Mouse (Mus musculus): Measurements from ENCODE around the gene Ttc33. TPM values are rescaled to one million over a fixed set of nuclear protein-coding genes. Genes with fewer than 3 reads are reported as not detected.
A peak's percentile ranks its signal among the peaks of the same experiment; 100 is the strongest.

Gene Ttc33
- polyA plus RNA-seq, 1 experiment from 2014 or later, result 52.5 TPM

- no peak for ATAC-seq
- peak overlapping the region; percentile 100 for H3K4me2 ChIP-seq (ENCODE audit: low read length)
- no peak overlapping the region for H3K27ac ChIP-seq (ENCODE audit: low read depth, low read length)
- peaks cover 11% of the 10 kb centered on the region for H3K27me3 ChIP-seq (replicated peaks; ENCODE audit: control insufficient read depth, insufficient read depth, low read length)
- H3K9ac ChIP-seq (ENCODE audit: low read depth, low read length), result peak overlapping the region; percentile 44
- 7% methylated on average over 40 of the region's 40 CpGs for WGBS
- peaks cover 23% of the 10 kb centered on the region for H3K4me1 ChIP-seq (ENCODE audit: control insufficient read depth, insufficient read depth, low read depth, low read length)
- no peaks in the 10 kb centered on the region for H3K9me3 ChIP-seq (ENCODE audit: control insufficient read depth, low read length)
- no peaks in the 10 kb centered on the region for H3K36me3 ChIP-seq (ENCODE audit: control insufficient read depth, insufficient read depth, low read length)
- H3K4me3 ChIP-seq (ENCODE audit: low read length), result peak overlapping the region; percentile 57
Observed at GRCm38 (mm10) chr15:5243036-5243958, 58.0 kb downstream of the Ttc33 start.

GRCm38 (mm10) chr15:5243959-5244905 lies 58.9 kb downstream of the Ttc33 start, which contains the start of gene Ptger4:
Gene Ptger4, minus strand, starts transcription at chr15:5244187.
- Histone ChIP-seq H3K27me3 (replicated peaks; ENCODE audit: control insufficient read depth, insufficient read depth, low read length) (peaks cover 11% of the 10 kb centered on the region), H3K9me3 (ENCODE audit: control insufficient read depth, low read length) (no peaks in the 10 kb centered on the region), H3K4me2 (ENCODE audit: low read length) (peak within 1 kb of the TSS; percentile 100), H3K9ac (ENCODE audit: low read depth, low read length) (peak within 1 kb of the TSS; percentile 59), H3K4me1 (ENCODE audit: control insufficient read depth, insufficient read depth, low read depth, low read length) (peaks cover 23% of the 10 kb centered on the region), H3K4me3 (ENCODE audit: low read length) (peak within 1 kb of the TSS; percentile 57), H3K36me3 (ENCODE audit: control insufficient read depth, insufficient read depth, low read length) (no peaks in the 10 kb centered on the region), H3K27ac (ENCODE audit: low read depth, low read length) (no peak within 1 kb of the TSS)
- ATAC-seq, result peak; percentile 97
- 1% methylated on average over 50 of the region's 61 CpGs for WGBS

- H3K4me1 ChIP-seq (ENCODE audit: control insufficient read depth, insufficient read depth, low read depth, low read length), result no peaks in the 10 kb centered on the region
- ATAC-seq, result no peak
- WGBS, result 85% methylated on average over 4 of the region's 4 CpGs
- H3K9me3 ChIP-seq (ENCODE audit: control insufficient read depth, low read length), result no peaks in the 10 kb centered on the region
- H3K4me2 ChIP-seq (ENCODE audit: low read length), result no peak overlapping the region
- H3K36me3 ChIP-seq (ENCODE audit: control insufficient read depth, insufficient read depth, low read length), result no peaks in the 10 kb centered on the region
- no peak overlapping the region for H3K4me3 ChIP-seq (ENCODE audit: low read length)
- H3K27me3 ChIP-seq (replicated peaks; ENCODE audit: control insufficient read depth, insufficient read depth, low read length), result peaks cover 5% of the 10 kb centered on the region
- no peak overlapping the region for H3K27ac ChIP-seq (ENCODE audit: low read depth, low read length)
- H3K9ac ChIP-seq (ENCODE audit: low read depth, low read length), result no peak overlapping the region
Observed at GRCm38 (mm10) chr15:5250182-5250581, 64.9 kb downstream of the Ttc33 start.

GRCm38 (mm10) chr15:5260183-5260582 lies 74.9 kb downstream of the Ttc33 start:
- ATAC-seq, result no peak
- no peak overlapping the region for H3K4me3 ChIP-seq (ENCODE audit: low read length)
- WGBS, result 31% methylated on average over 5 of the region's 5 CpGs
- no peak overlapping the region for H3K4me2 ChIP-seq (ENCODE audit: low read length)
- H3K27me3 ChIP-seq (replicated peaks; ENCODE audit: control insufficient read depth, insufficient read depth, low read length), result no peaks in the 10 kb centered on the region
- H3K4me1 ChIP-seq (ENCODE audit: control insufficient read depth, insufficient read depth, low read depth, low read length), result no peaks in the 10 kb centered on the region
- H3K9me3 ChIP-seq (ENCODE audit: control insufficient read depth, low read length), result no peaks in the 10 kb centered on the region
- no peak overlapping the region for H3K9ac ChIP-seq (ENCODE audit: low read depth, low read length)
- no peaks in the 10 kb centered on the region for H3K36me3 ChIP-seq (ENCODE audit: control insufficient read depth, insufficient read depth, low read length)
- no peak overlapping the region for H3K27ac ChIP-seq (ENCODE audit: low read depth, low read length)

- Histone ChIP-seq H3K36me3 (ENCODE audit: control insufficient read depth, insufficient read depth, low read length) (no peaks in the 10 kb centered on the region), H3K9ac (ENCODE audit: low read depth, low read length) (no peak overlapping the region), H3K27ac (ENCODE audit: low read depth, low read length) (no peak overlapping the region), H3K4me3 (ENCODE audit: low read length) (no peak overlapping the region), H3K9me3 (ENCODE audit: control insufficient read depth, low read length) (no peaks in the 10 kb centered on the region), H3K4me2 (ENCODE audit: low read length) (no peak overlapping the region), H3K27me3 (replicated peaks; ENCODE audit: control insufficient read depth, insufficient read depth, low read length) (no peaks in the 10 kb centered on the region), H3K4me1 (ENCODE audit: control insufficient read depth, insufficient read depth, low read depth, low read length) (no peaks in the 10 kb centered on the region)
- no peak for ATAC-seq
- 86% methylated on average over 3 of the region's 3 CpGs for WGBS
Observed at GRCm38 (mm10) chr15:5261004-5261403, 75.7 kb downstream of the Ttc33 start.

GRCm38 (mm10) chr15:5262095-5262667 lies 76.9 kb downstream of the Ttc33 start:
- no peaks in the 10 kb centered on the region for H3K9me3 ChIP-seq (ENCODE audit: control insufficient read depth, low read length)
- peak; percentile 50; the same call in 1 of the 2 replicates for ATAC-seq
- H3K4me2 ChIP-seq (ENCODE audit: low read length), result no peak overlapping the region
- no peaks in the 10 kb centered on the region for H3K27me3 ChIP-seq (replicated peaks; ENCODE audit: control insufficient read depth, insufficient read depth, low read length)
- H3K4me1 ChIP-seq (ENCODE audit: control insufficient read depth, insufficient read depth, low read depth, low read length), result no peaks in the 10 kb centered on the region
- WGBS, result 74% methylated on average over 13 of the region's 13 CpGs
- no peak overlapping the region for H3K27ac ChIP-seq (ENCODE audit: low read depth, low read length)
- no peak overlapping the region for H3K9ac ChIP-seq (ENCODE audit: low read depth, low read length)
- no peaks in the 10 kb centered on the region for H3K36me3 ChIP-seq (ENCODE audit: control insufficient read depth, insufficient read depth, low read length)
- H3K4me3 ChIP-seq (ENCODE audit: low read length), result no peak overlapping the region

- no peaks in the 10 kb centered on the region for H3K27me3 ChIP-seq (replicated peaks; ENCODE audit: control insufficient read depth, insufficient read depth, low read length)
- H3K9me3 ChIP-seq (ENCODE audit: control insufficient read depth, low read length), result no peaks in the 10 kb centered on the region
- no peak overlapping the region for H3K4me2 ChIP-seq (ENCODE audit: low read length)
- no peak overlapping the region for H3K9ac ChIP-seq (ENCODE audit: low read depth, low read length)
- no peak overlapping the region for H3K4me3 ChIP-seq (ENCODE audit: low read length)
- peak; percentile 58; the same call in 1 of the 2 replicates for ATAC-seq
- no peak overlapping the region for H3K27ac ChIP-seq (ENCODE audit: low read depth, low read length)
- no peaks in the 10 kb centered on the region for H3K36me3 ChIP-seq (ENCODE audit: control insufficient read depth, insufficient read depth, low read length)
- H3K4me1 ChIP-seq (ENCODE audit: control insufficient read depth, insufficient read depth, low read depth, low read length), result no peaks in the 10 kb centered on the region
- 67% methylated on average over 10 of the region's 10 CpGs for WGBS
Observed at GRCm38 (mm10) chr15:5262874-5263504, 77.7 kb downstream of the Ttc33 start.

GRCm38 (mm10) chr15:5266095-5266494 lies 80.8 kb downstream of the Ttc33 start:
- ATAC-seq, result no peak
- 69% methylated on average over 3 of the region's 3 CpGs for WGBS

More at GRCm38 (mm10) chr15:5266095-5266494, 80.8 kb downstream of the Ttc33 start:
- no peaks in the 10 kb centered on the region for H3K4me1 ChIP-seq (ENCODE audit: control insufficient read depth, insufficient read depth, low read depth, low read length)
- no peak overlapping the region for H3K9ac ChIP-seq (ENCODE audit: low read depth, low read length)
- H3K4me2 ChIP-seq (ENCODE audit: low read length), result no peak overlapping the region
- no peaks in the 10 kb centered on the region for H3K27me3 ChIP-seq (replicated peaks; ENCODE audit: control insufficient read depth, insufficient read depth, low read length)
- no peak overlapping the region for H3K27ac ChIP-seq (ENCODE audit: low read depth, low read length)
- no peak overlapping the region for H3K4me3 ChIP-seq (ENCODE audit: low read length)
- H3K36me3 ChIP-seq (ENCODE audit: control insufficient read depth, insufficient read depth, low read length), result no peaks in the 10 kb centered on the region
- no peaks in the 10 kb centered on the region for H3K9me3 ChIP-seq (ENCODE audit: control insufficient read depth, low read length)

All from hindbrain, embryonic 16.5 days (tissue).